Mouse (Mus musculus): ENCODE measurements around the gene Ngf. TPM values are rescaled to one million over a fixed set of nuclear protein-coding genes. Genes with fewer than 3 reads are reported as not detected.

Ngf gene
- 1.0 and 2.6 TPM in 2 replicates for polyA plus RNA-seq (2012; rRNA removed)

GRCm38 (mm10) chr3:102469713-102470448 is at the start of gene Ngf:
Gene Ngf (plus strand): TSS chr3:102469919.
- no peak for DNase-seq
- Histone ChIP-seq H3K4me3 (ENCODE audit: control insufficient read depth, insufficient read depth, low read length) (no peak within 1 kb of the TSS), H3K36me3 (ENCODE audit: control insufficient read depth, insufficient read depth, low read length) (no peaks in the 10 kb centered on the region), H3K27ac (ENCODE audit: control insufficient read depth, insufficient read depth, low read length) (no peak within 1 kb of the TSS), H3K4me1 (replicated peaks; ENCODE audit: control insufficient read depth, insufficient read depth, low read length) (no peaks in the 10 kb centered on the region), H3K27me3 (ENCODE audit: control insufficient read depth, insufficient read depth, low read length) (no peaks in the 10 kb centered on the region)
- TF ChIP-seq CTCF (IDR thresholded peaks at IDR 0.05; ENCODE audit: borderline replicate concordance, control insufficient read depth, extremely low read depth, insufficient read depth, low read length, poor library complexity) (no peak), POLR2A (IDR thresholded peaks at IDR 0.05; ENCODE audit: control insufficient read depth, extremely low read depth, insufficient read depth, low read length, poor library complexity) (no peak)
- WGBS, result 9% methylated on average over 43 of the region's 43 CpGs

GRCm38 (mm10) chr3:102445567-102445966 is 24.2 kb upstream of the Ngf start:
- Histone ChIP-seq H3K36me3 (ENCODE audit: control insufficient read depth, insufficient read depth, low read length) (no peaks in the 10 kb centered on the region), H3K4me3 (ENCODE audit: control insufficient read depth, insufficient read depth, low read length) (no peak overlapping the region), H3K27ac (ENCODE audit: control insufficient read depth, insufficient read depth, low read length) (no peak overlapping the region), H3K4me1 (replicated peaks; ENCODE audit: control insufficient read depth, insufficient read depth, low read length) (no peaks in the 10 kb centered on the region), H3K27me3 (ENCODE audit: control insufficient read depth, insufficient read depth, low read length) (no peaks in the 10 kb centered on the region)
- no peak for DNase-seq
- TF ChIP-seq CTCF (IDR thresholded peaks at IDR 0.05; ENCODE audit: borderline replicate concordance, control insufficient read depth, extremely low read depth, insufficient read depth, low read length, poor library complexity), result no peak
- TF ChIP-seq POLR2A (IDR thresholded peaks at IDR 0.05; ENCODE audit: control insufficient read depth, extremely low read depth, insufficient read depth, low read length, poor library complexity), result no peak
- 88% methylated on average over 3 of the region's 3 CpGs for WGBS

GRCm38 (mm10) chr3:102446691-102447090 is 23.0 kb upstream of the Ngf start:
- no peak overlapping the region for H3K4me3 ChIP-seq (ENCODE audit: control insufficient read depth, insufficient read depth, low read length)
- no peaks in the 10 kb centered on the region for H3K4me1 ChIP-seq (replicated peaks; ENCODE audit: control insufficient read depth, insufficient read depth, low read length)
- DNase-seq, result no peak
- no peak overlapping the region for H3K27ac ChIP-seq (ENCODE audit: control insufficient read depth, insufficient read depth, low read length)
- WGBS, result 89% methylated on average over 4 of the region's 4 CpGs
- H3K27me3 ChIP-seq (ENCODE audit: control insufficient read depth, insufficient read depth, low read length), result no peaks in the 10 kb centered on the region
- no peaks in the 10 kb centered on the region for H3K36me3 ChIP-seq (ENCODE audit: control insufficient read depth, insufficient read depth, low read length)
- TF ChIP-seq CTCF (IDR thresholded peaks at IDR 0.05; ENCODE audit: borderline replicate concordance, control insufficient read depth, extremely low read depth, insufficient read depth, low read length, poor library complexity), result no peak
- no peak for TF ChIP-seq POLR2A (IDR thresholded peaks at IDR 0.05; ENCODE audit: control insufficient read depth, extremely low read depth, insufficient read depth, low read length, poor library complexity)

GRCm38 (mm10) chr3:102454566-102454965 is 15.2 kb upstream of the Ngf start:
- no peak for TF ChIP-seq POLR2A (IDR thresholded peaks at IDR 0.05; ENCODE audit: control insufficient read depth, extremely low read depth, insufficient read depth, low read length, poor library complexity)
- TF ChIP-seq CTCF (IDR thresholded peaks at IDR 0.05; ENCODE audit: borderline replicate concordance, control insufficient read depth, extremely low read depth, insufficient read depth, low read length, poor library complexity), result no peak
- no peak for DNase-seq
- H3K36me3 ChIP-seq (ENCODE audit: control insufficient read depth, insufficient read depth, low read length), result no peaks in the 10 kb centered on the region
- no peak overlapping the region for H3K4me3 ChIP-seq (ENCODE audit: control insufficient read depth, insufficient read depth, low read length)
- H3K27ac ChIP-seq (ENCODE audit: control insufficient read depth, insufficient read depth, low read length), result no peak overlapping the region
- WGBS, result 61% methylated on average over 6 of the region's 6 CpGs
- no peaks in the 10 kb centered on the region for H3K4me1 ChIP-seq (replicated peaks; ENCODE audit: control insufficient read depth, insufficient read depth, low read length)
- H3K27me3 ChIP-seq (ENCODE audit: control insufficient read depth, insufficient read depth, low read length), result no peaks in the 10 kb centered on the region

GRCm38 (mm10) chr3:102460528-102460927 is 9.2 kb upstream of the Ngf start:
- DNase-seq, result no peak
- Histone ChIP-seq H3K27ac (ENCODE audit: control insufficient read depth, insufficient read depth, low read length) (no peak overlapping the region), H3K4me1 (replicated peaks; ENCODE audit: control insufficient read depth, insufficient read depth, low read length) (no peaks in the 10 kb centered on the region), H3K36me3 (ENCODE audit: control insufficient read depth, insufficient read depth, low read length) (no peaks in the 10 kb centered on the region), H3K27me3 (ENCODE audit: control insufficient read depth, insufficient read depth, low read length) (no peaks in the 10 kb centered on the region), H3K4me3 (ENCODE audit: control insufficient read depth, insufficient read depth, low read length) (no peak overlapping the region)
- TF ChIP-seq CTCF (IDR thresholded peaks at IDR 0.05; ENCODE audit: borderline replicate concordance, control insufficient read depth, extremely low read depth, insufficient read depth, low read length, poor library complexity) (no peak), POLR2A (IDR thresholded peaks at IDR 0.05; ENCODE audit: control insufficient read depth, extremely low read depth, insufficient read depth, low read length, poor library complexity) (no peak)
- WGBS, result 80% methylated on average over 5 of the region's 5 CpGs

GRCm38 (mm10) chr3:102460986-102461385 is 8.7 kb upstream of the Ngf start:
- WGBS, result 93% methylated on average over 6 of the region's 6 CpGs
- Histone ChIP-seq H3K36me3 (ENCODE audit: control insufficient read depth, insufficient read depth, low read length) (no peaks in the 10 kb centered on the region), H3K4me1 (replicated peaks; ENCODE audit: control insufficient read depth, insufficient read depth, low read length) (no peaks in the 10 kb centered on the region), H3K27ac (ENCODE audit: control insufficient read depth, insufficient read depth, low read length) (no peak overlapping the region), H3K27me3 (ENCODE audit: control insufficient read depth, insufficient read depth, low read length) (no peaks in the 10 kb centered on the region), H3K4me3 (ENCODE audit: control insufficient read depth, insufficient read depth, low read length) (no peak overlapping the region)
- no peak for DNase-seq
- no peak for TF ChIP-seq POLR2A (IDR thresholded peaks at IDR 0.05; ENCODE audit: control insufficient read depth, extremely low read depth, insufficient read depth, low read length, poor library complexity)
- no peak for TF ChIP-seq CTCF (IDR thresholded peaks at IDR 0.05; ENCODE audit: borderline replicate concordance, control insufficient read depth, extremely low read depth, insufficient read depth, low read length, poor library complexity)
